Mouse (Mus musculus): ENCODE measurements at regions not wholly inside any gene's neighbourhood (a gene's known extent, or its start where the extent isn't known, plus 50 kb on each side); places are given as distances from the start of the nearest gene placed in this dataset.

DNA sequence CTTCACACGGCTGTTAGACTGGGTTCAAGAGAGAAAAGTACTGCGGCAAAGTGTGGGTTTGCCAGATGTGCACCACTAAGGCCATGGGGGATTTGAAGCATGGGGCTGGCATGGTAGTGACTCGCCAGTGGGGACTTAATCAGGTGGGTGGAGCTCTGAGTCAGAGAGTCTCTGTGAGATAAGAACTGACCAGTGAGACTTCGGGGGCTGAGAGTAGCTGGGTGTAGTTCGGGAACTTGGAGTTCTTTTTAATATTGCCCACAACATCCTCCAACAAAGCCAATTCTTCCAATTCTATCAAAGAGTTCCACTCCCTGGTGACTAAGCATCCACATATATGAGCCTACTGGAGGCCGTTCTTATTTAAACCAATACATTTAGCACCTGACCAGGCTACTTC is 75.8 kb upstream of the Spred2 start:
- H3K36me3 ChIP-seq (ENCODE audit: control insufficient read depth, insufficient read depth, low read length) = no peaks in the 10 kb centered on the region
- no peak for DNase-seq
- H3K4me1 ChIP-seq (ENCODE audit: control insufficient read depth, insufficient read depth, low read length) = peaks cover 20% of the 10 kb centered on the region
- no peak overlapping the region for H3K4me3 ChIP-seq (ENCODE audit: insufficient read depth, low read depth, low read length)
- H3K27ac ChIP-seq (ENCODE audit: insufficient read depth, low read depth, low read length) = no peak overlapping the region
- no peak for TF ChIP-seq CTCF (conservative IDR thresholded peaks at IDR 0.05; ENCODE audit: insufficient read depth, insufficient read length, low read depth, low read length)
- TF ChIP-seq POLR2A (IDR thresholded peaks at IDR 0.05; ENCODE audit: low read depth, low read length) = no peak
- 92% methylated on average over 6 of the region's 6 CpGs for WGBS
- H3K27me3 ChIP-seq (replicated peaks; ENCODE audit: control insufficient read depth, insufficient read depth, low read length) = no peaks in the 10 kb centered on the region

DNA sequence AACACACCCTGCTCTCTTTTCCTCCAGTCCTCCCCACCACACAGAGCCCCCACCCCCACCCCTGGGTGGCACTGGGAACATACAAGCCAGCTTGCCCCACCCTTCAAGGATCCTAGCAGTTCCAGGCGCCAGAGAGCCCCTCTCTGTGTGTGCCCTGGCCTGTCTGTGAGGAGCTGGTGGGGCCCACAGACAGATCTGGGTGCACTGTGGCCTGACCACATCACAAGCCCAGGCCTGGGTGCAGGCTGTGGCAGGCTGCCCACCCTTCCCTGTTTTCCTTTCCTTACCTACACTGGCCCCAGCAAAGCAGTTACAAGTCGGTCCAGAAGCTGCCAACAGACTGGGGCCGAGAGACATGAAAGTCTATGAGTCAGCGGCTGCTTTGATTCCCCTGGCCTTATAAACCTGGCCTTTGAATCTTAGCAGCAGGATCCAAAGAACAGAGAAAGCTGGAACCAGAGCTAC is 74.8 kb upstream of the Spred2 start:
- Histone ChIP-seq H3K4me1 (ENCODE audit: control insufficient read depth, insufficient read depth, low read length) (peaks cover 20% of the 10 kb centered on the region), H3K27ac (ENCODE audit: insufficient read depth, low read depth, low read length) (peak overlapping the region; percentile 74; the same call in 1 of the 2 replicates), H3K4me3 (ENCODE audit: insufficient read depth, low read depth, low read length) (no peak overlapping the region), H3K27me3 (replicated peaks; ENCODE audit: control insufficient read depth, insufficient read depth, low read length) (no peaks in the 10 kb centered on the region), H3K36me3 (ENCODE audit: control insufficient read depth, insufficient read depth, low read length) (no peaks in the 10 kb centered on the region)
- 42% methylated on average over 4 of the region's 4 CpGs for WGBS
- peak; percentile 80 for DNase-seq
- TF ChIP-seq CTCF (conservative IDR thresholded peaks at IDR 0.05; ENCODE audit: insufficient read depth, insufficient read length, low read depth, low read length) = no peak
- TF ChIP-seq POLR2A (IDR thresholded peaks at IDR 0.05; ENCODE audit: low read depth, low read length) = no peak

DNA sequence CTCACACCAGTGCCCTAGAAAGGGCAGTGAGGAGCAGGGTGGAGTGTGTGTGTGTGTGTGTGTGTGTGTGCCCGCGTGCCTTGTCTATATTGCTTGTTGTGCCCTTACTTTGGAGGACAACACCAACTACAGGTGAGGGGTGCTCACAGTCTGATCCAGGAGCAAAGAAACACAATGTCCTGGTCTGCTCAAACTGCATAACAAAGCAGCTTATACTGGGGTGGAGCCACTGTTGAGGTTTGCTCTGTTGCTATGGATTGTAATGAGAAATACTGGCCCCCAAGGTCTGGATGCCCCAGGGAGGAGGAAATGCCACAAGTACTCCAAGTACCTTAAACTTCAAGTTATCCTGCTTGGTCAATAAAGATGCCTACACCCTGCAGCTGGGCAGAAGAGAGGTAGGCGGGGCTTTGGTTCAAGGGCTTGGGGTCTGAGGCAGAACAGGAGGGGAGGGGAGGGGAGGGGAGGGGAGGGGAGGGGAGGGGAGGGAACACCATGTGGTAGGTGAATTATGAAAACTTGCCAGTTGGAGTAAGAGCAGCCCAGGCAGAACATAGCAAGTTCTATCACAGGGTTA is 74.2 kb upstream of the Spred2 start:
- Histone ChIP-seq H3K27me3 (replicated peaks; ENCODE audit: control insufficient read depth, insufficient read depth, low read length) (no peaks in the 10 kb centered on the region), H3K36me3 (ENCODE audit: control insufficient read depth, insufficient read depth, low read length) (no peaks in the 10 kb centered on the region), H3K4me3 (ENCODE audit: insufficient read depth, low read depth, low read length) (no peak overlapping the region), H3K4me1 (ENCODE audit: control insufficient read depth, insufficient read depth, low read length) (peaks cover 20% of the 10 kb centered on the region), H3K27ac (ENCODE audit: insufficient read depth, low read depth, low read length) (peak overlapping the region; percentile 67; the same call in 1 of the 2 replicates)
- DNase-seq = no peak
- WGBS = 65% methylated on average over 3 of the region's 3 CpGs
- TF ChIP-seq POLR2A (IDR thresholded peaks at IDR 0.05; ENCODE audit: low read depth, low read length) = no peak
- TF ChIP-seq CTCF (conservative IDR thresholded peaks at IDR 0.05; ENCODE audit: insufficient read depth, insufficient read length, low read depth, low read length) = no peak

DNA sequence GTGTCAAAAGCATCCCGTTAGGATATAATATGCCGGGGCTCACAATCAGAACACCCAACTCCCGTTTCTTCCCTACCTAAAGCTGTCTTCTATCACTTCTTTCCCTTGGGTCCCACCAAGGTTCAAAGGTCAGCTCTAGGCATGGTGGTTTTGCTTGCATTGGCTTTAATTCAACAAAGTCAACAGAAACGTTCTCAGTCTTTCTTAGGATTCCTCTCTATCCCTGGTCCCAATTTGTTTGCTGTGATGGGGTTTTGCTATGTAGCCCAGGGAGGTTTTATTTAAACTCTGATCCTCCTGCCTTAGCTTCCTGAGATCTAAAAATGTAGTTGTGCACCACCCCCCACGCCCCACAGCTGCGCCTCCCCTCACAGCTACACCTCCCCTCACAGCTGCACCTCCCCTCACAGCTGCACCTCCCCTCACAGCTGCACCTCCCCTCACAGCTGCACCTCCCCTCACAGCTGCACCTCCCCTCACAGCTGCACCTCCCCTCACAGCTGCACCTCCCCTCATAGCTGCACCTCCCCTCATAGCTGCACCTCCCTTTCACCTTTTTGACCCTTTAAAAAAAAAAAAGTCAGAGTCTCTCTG is 73.1 kb upstream of the Spred2 start:
- TF ChIP-seq POLR2A (IDR thresholded peaks at IDR 0.05; ENCODE audit: low read depth, low read length) = no peak
- no peak for TF ChIP-seq CTCF (conservative IDR thresholded peaks at IDR 0.05; ENCODE audit: insufficient read depth, insufficient read length, low read depth, low read length)
- Histone ChIP-seq H3K27me3 (replicated peaks; ENCODE audit: control insufficient read depth, insufficient read depth, low read length) (no peaks in the 10 kb centered on the region), H3K36me3 (ENCODE audit: control insufficient read depth, insufficient read depth, low read length) (no peaks in the 10 kb centered on the region), H3K4me1 (ENCODE audit: control insufficient read depth, insufficient read depth, low read length) (peaks cover 20% of the 10 kb centered on the region), H3K4me3 (ENCODE audit: insufficient read depth, low read depth, low read length) (no peak overlapping the region), H3K27ac (ENCODE audit: insufficient read depth, low read depth, low read length) (no peak overlapping the region)
- 40% methylated on average over 6 of the region's 6 CpGs for WGBS
- peak; percentile 15 for DNase-seq

DNA sequence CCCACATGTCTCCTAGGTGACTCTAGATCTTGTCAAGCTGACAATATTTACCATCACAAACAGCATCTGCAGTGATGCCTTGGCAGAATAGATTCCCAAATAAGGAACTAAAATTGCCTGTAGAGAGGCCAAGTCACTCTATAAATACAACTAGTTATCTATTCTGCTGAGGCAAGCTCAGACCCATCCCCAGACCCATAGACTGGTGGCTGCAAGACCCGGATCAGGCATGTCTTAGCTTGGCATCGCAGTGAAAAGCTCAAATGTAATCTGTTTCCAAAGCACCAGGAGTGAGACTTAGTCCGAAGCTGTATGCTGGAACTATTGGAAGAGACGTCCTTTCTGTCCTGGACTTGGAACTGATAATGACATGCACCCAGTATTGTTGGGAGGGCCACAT is 62.6 kb upstream of the Spred2 start:
- H3K4me1 ChIP-seq (ENCODE audit: control insufficient read depth, insufficient read depth, low read length) = no peaks in the 10 kb centered on the region
- TF ChIP-seq CTCF (conservative IDR thresholded peaks at IDR 0.05; ENCODE audit: insufficient read depth, insufficient read length, low read depth, low read length) (no peak), POLR2A (IDR thresholded peaks at IDR 0.05; ENCODE audit: low read depth, low read length) (no peak)
- no peaks in the 10 kb centered on the region for H3K36me3 ChIP-seq (ENCODE audit: control insufficient read depth, insufficient read depth, low read length)
- H3K27me3 ChIP-seq (replicated peaks; ENCODE audit: control insufficient read depth, insufficient read depth, low read length) = no peaks in the 10 kb centered on the region
- H3K4me3 ChIP-seq (ENCODE audit: insufficient read depth, low read depth, low read length) = no peak overlapping the region
- WGBS = 95% methylated on average over 4 of the region's 4 CpGs
- H3K27ac ChIP-seq (ENCODE audit: insufficient read depth, low read depth, low read length) = no peak overlapping the region
- DNase-seq = no peak

DNA sequence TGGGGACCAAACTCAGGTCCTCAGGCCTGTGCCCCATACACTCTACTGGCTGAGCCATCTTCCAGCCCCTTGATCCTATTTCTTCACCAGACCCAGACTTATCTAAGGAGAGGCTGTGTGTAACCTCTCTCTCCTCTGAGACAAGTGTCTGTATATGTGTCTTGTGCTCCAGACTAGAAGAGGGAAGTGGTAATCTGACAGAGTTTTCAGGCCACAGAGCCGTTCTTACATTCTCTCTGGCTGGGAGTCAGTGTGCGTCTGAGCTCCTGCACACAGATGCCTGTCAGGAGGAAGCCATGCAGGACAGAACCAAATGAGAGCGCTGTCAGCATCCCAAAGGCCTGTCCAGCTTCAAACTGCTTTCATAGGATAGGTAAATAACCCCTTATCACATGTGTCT is 60.8 kb upstream of the Spred2 start:
- Histone ChIP-seq H3K4me1 (ENCODE audit: control insufficient read depth, insufficient read depth, low read length) (no peaks in the 10 kb centered on the region), H3K27ac (ENCODE audit: insufficient read depth, low read depth, low read length) (no peak overlapping the region), H3K4me3 (ENCODE audit: insufficient read depth, low read depth, low read length) (no peak overlapping the region), H3K36me3 (ENCODE audit: control insufficient read depth, insufficient read depth, low read length) (no peaks in the 10 kb centered on the region), H3K27me3 (replicated peaks; ENCODE audit: control insufficient read depth, insufficient read depth, low read length) (no peaks in the 10 kb centered on the region)
- 93% methylated on average over 3 of the region's 3 CpGs for WGBS
- no peak for DNase-seq
- TF ChIP-seq CTCF (conservative IDR thresholded peaks at IDR 0.05; ENCODE audit: insufficient read depth, insufficient read length, low read depth, low read length) = no peak
- no peak for TF ChIP-seq POLR2A (IDR thresholded peaks at IDR 0.05; ENCODE audit: low read depth, low read length)

DNA sequence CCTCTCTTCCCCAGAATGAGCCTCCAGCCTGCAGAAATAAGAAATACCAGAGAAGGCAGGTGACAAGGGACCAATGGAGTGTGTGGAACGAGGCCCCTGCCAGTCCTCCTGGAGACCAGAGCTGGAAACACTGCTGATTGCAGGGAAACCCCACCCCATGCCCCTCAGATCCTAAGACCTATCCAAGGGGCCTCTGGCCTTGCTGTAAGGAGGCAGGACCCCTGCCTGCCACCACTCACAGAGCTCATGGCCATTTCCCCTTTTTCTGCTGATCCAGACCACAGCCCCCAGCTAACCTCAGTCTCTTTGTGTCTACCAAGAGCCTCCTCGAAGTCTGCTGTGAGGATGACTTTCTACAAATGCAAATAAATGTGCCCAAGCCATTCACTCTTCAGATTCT is 57.9 kb upstream of the Spred2 start:
- 42% methylated on average over 2 of the region's 2 CpGs for WGBS
- TF ChIP-seq POLR2A (IDR thresholded peaks at IDR 0.05; ENCODE audit: low read depth, low read length) (no peak), CTCF (conservative IDR thresholded peaks at IDR 0.05; ENCODE audit: insufficient read depth, insufficient read length, low read depth, low read length) (no peak)
- Histone ChIP-seq H3K36me3 (ENCODE audit: control insufficient read depth, insufficient read depth, low read length) (no peaks in the 10 kb centered on the region), H3K4me3 (ENCODE audit: insufficient read depth, low read depth, low read length) (no peak overlapping the region), H3K27me3 (replicated peaks; ENCODE audit: control insufficient read depth, insufficient read depth, low read length) (no peaks in the 10 kb centered on the region), H3K27ac (ENCODE audit: insufficient read depth, low read depth, low read length) (no peak overlapping the region), H3K4me1 (ENCODE audit: control insufficient read depth, insufficient read depth, low read length) (no peaks in the 10 kb centered on the region)
- DNase-seq = no peak

Data from kidney, adult 2 months (tissue).